Mouse (Mus musculus) liver, postnatal 0 days (tissue): Measurements from ENCODE around the gene Tmem33. TPM values are rescaled to one million over a fixed set of nuclear protein-coding genes. Genes with fewer than 3 reads are reported as not detected.
A peak's percentile ranks its signal among the peaks of the same experiment; 100 is the strongest.

Experiments
- ATAC-seq: fragments of 200-750 bp; cut with Nextera tagmentation; 2 replicates; pipeline ENCODE4 v1.8.0; 2017; ENCODE audit warnings: mild to moderate bottlenecking, moderate library complexity
- DNase-seq: peaks from one replicate; pipeline ENCODE4 v3.0.0-alpha.2; 2016
- H3K27ac ChIP-seq: fragments of 300-500 bp; sonication (generic); 2 replicates; pipeline ENCODE4 v1.5.1; 2014; ENCODE audit warnings: antibody characterized with exemption, moderate library complexity, mild to moderate bottlenecking, low read depth
- H3K27me3 ChIP-seq: fragments of 300-500 bp; sonication (generic); 2 replicates; pipeline ENCODE4 v1.6.1; 2014; ENCODE audit warnings: low read length, control low read depth, mixed read lengths; ENCODE audit not compliant: insufficient read depth
- H3K36me3 ChIP-seq: fragments of 300-500 bp; sonication (generic); replicated peaks from 2 replicates; pipeline ENCODE4 v1.6.1; 2014; ENCODE audit warnings: mild to moderate bottlenecking, control low read depth, low read length, moderate library complexity, mixed read lengths; ENCODE audit not compliant: insufficient read depth
- H3K4me1 ChIP-seq: fragments of 300-500 bp; sonication (generic); 2 replicates; pipeline ENCODE4 v1.6.1; 2014; ENCODE audit warnings: antibody characterized with exemption, mild to moderate bottlenecking, control low read depth; ENCODE audit not compliant: insufficient read depth
- H3K4me2 ChIP-seq: fragments of 300-500 bp; sonication (generic); 2 replicates; pipeline ENCODE4 v1.6.1; 2014; ENCODE audit warnings: low read depth, mild to moderate bottlenecking, low read length, moderate library complexity, mixed read lengths
- H3K4me3 ChIP-seq: fragments of 300-500 bp; sonication (generic); 2 replicates; pipeline ENCODE4 v1.5.1; 2014; ENCODE audit warnings: low read depth, low read length
- H3K9ac ChIP-seq: fragments of 300-500 bp; sonication (generic); replicated peaks from 2 replicates; pipeline ENCODE4 v1.6.1; 2014; ENCODE audit warnings: mild to moderate bottlenecking, moderate library complexity
- H3K9me3 ChIP-seq: fragments of 300-500 bp; sonication (generic); 2 replicates; pipeline ENCODE4 v1.6.1; 2016; ENCODE audit warnings: mild to moderate bottlenecking, control low read depth, low read length, mixed read lengths
- CTCF ChIP-seq: sonication (generic); IDR thresholded peaks from 2 replicates; pipeline ENCODE4 v1.5.1; 2016; ENCODE audit warnings: antibody characterized with exemption, low read depth
- EP300 ChIP-seq: IDR thresholded peaks from 2 replicates; pipeline ENCODE4 v1.6.1; 2016; ENCODE audit warnings: antibody characterized with exemption, low read depth, mild to moderate bottlenecking
- WGBS: fragments of 180-500 bp; shearing (Covaris S2); extraction: QIAGEN DNeasy Blood & Tissue Kit; methylation state at CpG from one replicate; pipeline ENCODE4 v1.1.7; 2014; ENCODE audit not compliant: insufficient replicate concordance; 5-methylcytosine and 5-hydroxymethylcytosine counted together
- polyA plus RNA-seq: library from polyadenylated mRNA; unstranded; fragments of >200 nt; fragmentation: Nextera tagmentation; extraction: Ambion mirVana; gene quantifications from 2 replicates; pipeline ENCODE4 v1.2.1, GENCODE M21; 2015

Gene Tmem33
- polyA plus RNA-seq, 1 experiment from 2014 or later, result 86.4 TPM

GRCm38 (mm10) chr5:67307659-67308222, 47.4 kb downstream of the Tmem33 start:
- peaks cover 14% of the 10 kb centered on the region for H3K4me1 ChIP-seq
- peak overlapping the region; percentile 93 for H3K4me3 ChIP-seq
- H3K27me3 ChIP-seq, result no peaks in the 10 kb centered on the region
- ATAC-seq, result no peak
- peaks cover 12% of the 10 kb centered on the region for H3K36me3 ChIP-seq
- no peak for DNase-seq
- peak overlapping the region; percentile 94 for H3K27ac ChIP-seq
- 16% methylated on average over 13 of the region's 13 CpGs for WGBS
- TF ChIP-seq EP300 (peak; percentile 89), CTCF (no peak)
- H3K4me2 ChIP-seq, result peak overlapping the region; percentile 82
- H3K9me3 ChIP-seq, result no peaks in the 10 kb centered on the region
- peak overlapping the region; percentile 96 for H3K9ac ChIP-seq

- TF ChIP-seq EP300 (no peak), CTCF (peak; percentile 28; the same call in 1 of the 2 replicates)
- Histone ChIP-seq H3K27ac (no peak overlapping the region), H3K4me3 (no peak overlapping the region), H3K9me3 (no peaks in the 10 kb centered on the region), H3K4me1 (peaks cover 7% of the 10 kb centered on the region), H3K36me3 (peaks cover 17% of the 10 kb centered on the region), H3K9ac (no peak overlapping the region), H3K4me2 (no peak overlapping the region), H3K27me3 (no peaks in the 10 kb centered on the region)
- no peak for DNase-seq
- no peak for ATAC-seq
- WGBS, result 82% methylated on average over 3 of the region's 3 CpGs
Observed at GRCm38 (mm10) chr5:67311811-67312521, 51.6 kb downstream of the Tmem33 start.

DNA sequence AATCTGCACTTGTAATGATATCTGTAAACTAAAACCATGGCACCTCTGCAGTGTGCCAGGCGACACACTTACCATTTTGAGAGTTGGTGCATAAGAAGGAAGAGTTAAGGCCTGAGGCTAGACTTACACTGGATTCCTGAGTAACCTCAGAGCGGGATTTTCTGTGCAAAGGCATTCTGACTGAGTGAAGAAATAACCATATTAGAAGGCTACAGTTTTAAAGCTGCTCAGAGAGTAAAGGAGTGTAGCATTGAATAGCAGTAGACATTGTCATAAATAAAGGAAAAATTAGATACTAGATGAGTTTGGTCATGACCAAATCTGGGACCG, 52.1 kb downstream of the Tmem33 start:
- no peak overlapping the region for H3K4me3 ChIP-seq
- WGBS, result 91% methylated on average over 3 of the region's 3 CpGs
- DNase-seq (no peak), ATAC-seq (no peak)
- H3K4me2 ChIP-seq, result no peak overlapping the region
- H3K27ac ChIP-seq, result no peak overlapping the region
- peaks cover 7% of the 10 kb centered on the region for H3K4me1 ChIP-seq
- TF ChIP-seq EP300 (no peak), CTCF (no peak)
- H3K27me3 ChIP-seq, result no peaks in the 10 kb centered on the region
- no peak overlapping the region for H3K9ac ChIP-seq
- H3K36me3 ChIP-seq, result peaks cover 20% of the 10 kb centered on the region
- no peaks in the 10 kb centered on the region for H3K9me3 ChIP-seq

DNA sequence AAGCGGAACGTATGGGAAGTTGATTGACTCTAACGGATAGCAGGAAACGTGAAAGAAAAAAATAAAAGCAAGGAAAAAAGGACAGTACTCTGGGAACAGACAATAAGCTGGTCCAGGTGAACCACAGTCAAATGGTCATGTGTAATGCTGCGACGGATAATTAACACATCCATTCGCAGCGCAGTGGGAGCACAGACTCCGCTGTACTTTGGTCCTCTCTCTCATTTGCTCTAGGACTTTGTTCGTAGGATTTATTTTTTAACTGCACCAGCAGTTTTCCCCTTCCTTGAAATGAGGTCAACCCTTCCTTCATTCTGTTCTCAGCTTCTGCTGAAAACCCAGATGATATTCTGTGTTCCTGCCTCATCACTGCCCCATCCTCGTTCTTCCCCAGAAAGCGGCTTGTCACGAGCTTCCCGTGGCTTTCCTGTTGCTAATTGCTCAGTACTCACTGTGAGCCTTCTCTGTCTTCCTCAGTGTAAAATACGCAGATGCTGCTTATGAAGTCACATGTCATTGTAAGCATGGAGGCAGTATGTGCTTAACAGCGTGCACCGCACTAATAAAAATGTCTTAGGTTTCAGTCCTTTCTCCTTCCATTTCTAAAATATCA, 61.4 kb downstream of the Tmem33 start:
- no peak for DNase-seq

GRCm38 (mm10) chr5:67324032-67324431, 63.7 kb downstream of the Tmem33 start:
- WGBS, result 62% methylated on average over 1 of the region's 1 CpGs
- H3K4me1 ChIP-seq, result no peaks in the 10 kb centered on the region
- no peak overlapping the region for H3K27ac ChIP-seq
- ATAC-seq, result no peak
- H3K4me2 ChIP-seq, result no peak overlapping the region
- H3K9ac ChIP-seq, result no peak overlapping the region
- H3K9me3 ChIP-seq, result no peaks in the 10 kb centered on the region
- no peaks in the 10 kb centered on the region for H3K27me3 ChIP-seq
- DNase-seq, result no peak
- H3K36me3 ChIP-seq, result peaks cover 7% of the 10 kb centered on the region
- no peak for TF ChIP-seq EP300
- TF ChIP-seq CTCF, result no peak
- no peak overlapping the region for H3K4me3 ChIP-seq

More for the DNA sequence above, 61.4 kb downstream of the Tmem33 start:
- H3K4me1 ChIP-seq, result no peaks in the 10 kb centered on the region
- H3K4me2 ChIP-seq, result no peak overlapping the region
- H3K9me3 ChIP-seq, result no peaks in the 10 kb centered on the region
- no peaks in the 10 kb centered on the region for H3K27me3 ChIP-seq
- no peak overlapping the region for H3K9ac ChIP-seq
- 81% methylated on average over 17 of the region's 17 CpGs for WGBS
- no peak for TF ChIP-seq EP300
- no peak for TF ChIP-seq CTCF
- no peak for ATAC-seq
- no peak overlapping the region for H3K4me3 ChIP-seq
- peaks cover 25% of the 10 kb centered on the region for H3K36me3 ChIP-seq
- H3K27ac ChIP-seq, result no peak overlapping the region

GRCm38 (mm10) chr5:67340811-67341210, 80.4 kb downstream of the Tmem33 start:
- no peak for ATAC-seq

More at GRCm38 (mm10) chr5:67340811-67341210, 80.4 kb downstream of the Tmem33 start:
- no peak for DNase-seq
- Histone ChIP-seq H3K27ac (no peak overlapping the region), H3K9me3 (no peaks in the 10 kb centered on the region), H3K36me3 (peaks cover 53% of the 10 kb centered on the region), H3K4me2 (no peak overlapping the region), H3K4me1 (no peaks in the 10 kb centered on the region), H3K9ac (no peak overlapping the region), H3K4me3 (no peak overlapping the region), H3K27me3 (no peaks in the 10 kb centered on the region)
- WGBS, result 89% methylated on average over 6 of the region's 6 CpGs
- no peak for TF ChIP-seq EP300

Other genes with a start within 250 kb of the Tmem33 start
- not detected in 2 replicates for gene Phox2b, start 161.3 kb upstream of the Tmem33 start, polyA plus RNA-seq
- gene Slc30a9, start 46.4 kb downstream of the Tmem33 start, polyA plus RNA-seq, result 55.4 and 65.0 TPM in 2 replicates
- gene Bend4, start 167.7 kb downstream of the Tmem33 start, polyA plus RNA-seq, result 0.18 and 0.25 TPM in 2 replicates